Mouse (Mus musculus) urinary bladder, postnatal 0 days (tissue): ENCODE data around the gene B020004J07Rik. TPM values are rescaled to one million over a fixed set of nuclear protein-coding genes. Genes with fewer than 3 reads are reported as not detected.

Experiments
- polyA plus RNA-seq: library from polyadenylated mRNA; unstranded; fragments of >200 nt; fragmentation: Nextera tagmentation; extraction: Ambion mirVana; gene quantifications from 2 replicates; pipeline ENCODE4 v1.2.1, GENCODE M21; 2015

The B020004J07Rik gene
- not detected in 2 replicates for polyA plus RNA-seq

GRCm38 (mm10) chr4:101843923-101844322, at the start of gene B020004J07Rik:
Gene B020004J07Rik, minus strand, starts transcription at chr4:101844023.

Other genes with a start within 250 kb of the B020004J07Rik start
- gene Leprot, start 196.3 kb downstream of the B020004J07Rik start, polyA plus RNA-seq, result 111 and 114 TPM in 2 replicates
- gene Lepr, start 126.6 kb downstream of the B020004J07Rik start, polyA plus RNA-seq, result 5.7 and 5.9 TPM in 2 replicates
- gene C130073F10Rik, start 49.8 kb upstream of the B020004J07Rik start, polyA plus RNA-seq, result not detected in 2 replicates
- gene Gm12800, start 65.1 kb upstream of the B020004J07Rik start, polyA plus RNA-seq, result not detected in 2 replicates
- not detected in 2 replicates for gene Gm12794, start 96.4 kb upstream of the B020004J07Rik start, polyA plus RNA-seq
- gene Gm12790, start 137.0 kb upstream of the B020004J07Rik start, polyA plus RNA-seq, result not detected in 2 replicates
- gene Gm12789, start 142.6 kb upstream of the B020004J07Rik start, polyA plus RNA-seq, result not detected in 2 replicates
- gene Pde4b, start 243.5 kb upstream of the B020004J07Rik start, polyA plus RNA-seq, result 37.5 and 57.2 TPM in 2 replicates